Mouse (Mus musculus): ENCODE data around the gene Mcemp1.

- TF ChIP-seq CTCF (IDR thresholded peaks at IDR 0.05; ENCODE audit: low read depth) (no peak), EP300 (IDR thresholded peaks at IDR 0.05; ENCODE audit: low read depth) (no peak)
Observed at GRCm38 (mm10) chr8:3690774-3691173, 25.2 kb downstream of the Mcemp1 start.
